In genomic region chr16:6839299-6839995, GRCm38 (mm10) we compare ENCODE assay signal across 9 mouse cellular contexts.
A peak's percentile ranks its signal among the peaks of the same experiment; 100 is the strongest.
DNase-seq lines count a peak whose midpoint lies in the region; ATAC-seq and TF ChIP-seq lines count a peak whose summit lies in the region.
"Had no signal": no experiment of that assay in that cellular context is flagged by ENCODE, and none has a peak within 500 bp of the region (broad histone marks: within the 10 kb centered on the region; RNA-seq: fewer than 3 reads in every experiment).

No protein-coding gene starts in this region.

- H3K4me1 ChIP-seq in liver, embryonic 12.5 days, result no peaks in the 10 kb centered on the region
- peaks cover 9% of the 10 kb centered on the region for H3K4me1 ChIP-seq in embryonic fibroblast, embryonic 13.5 days (ENCODE audit: control insufficient read depth, insufficient read depth, low read length)
- H3K4me1 ChIP-seq in heart, embryonic 11.5 days (ENCODE audit: control insufficient read depth, insufficient read depth, low read length), result 0 out of 2 replicates have a peak, but pooled peaks cover 3% of the 10 kb centered on the region
- peaks cover 15% of the 10 kb centered on the region for H3K4me1 ChIP-seq in kidney, embryonic 15.5 days
- H3K4me1 ChIP-seq in limb, embryonic 12.5 days (replicated peaks), result no peaks in the 10 kb centered on the region; the same call in 1 of the 2 replicates
- 0 out of 2 replicates have a peak, but pooled peaks cover 2% of the 10 kb centered on the region for H3K4me1 ChIP-seq in neural tube, embryonic 11.5 days (ENCODE audit: control insufficient read depth, insufficient read depth, low read length)
- H3K4me1 ChIP-seq: limb, embryonic 15.5 days had no signal

- DNase-seq in liver, result peak; percentile 42
- peak; percentile 85 for DNase-seq in neural tube, embryonic 11.5 days (ENCODE audit: low spot score)
- peak; percentile 39 for DNase-seq in urinary bladder, postnatal 14 days (ENCODE audit: low spot score)

- H3K9me3 ChIP-seq in liver, embryonic 12.5 days (replicated peaks), result no peaks in the 10 kb centered on the region
- H3K9me3 ChIP-seq in heart, embryonic 11.5 days (replicated peaks; ENCODE audit: control insufficient read depth, low read length), result no peaks in the 10 kb centered on the region
- H3K9me3 ChIP-seq in kidney, embryonic 15.5 days (replicated peaks), result no peaks in the 10 kb centered on the region
- H3K9me3 ChIP-seq in limb, embryonic 12.5 days, result no peaks in the 10 kb centered on the region
- H3K9me3 ChIP-seq in neural tube, embryonic 11.5 days (ENCODE audit: control insufficient read depth, low read length), result no peaks in the 10 kb centered on the region
- H3K9me3 ChIP-seq: limb, embryonic 15.5 days had no signal

- no peak overlapping the region for H3K4me2 ChIP-seq in liver, embryonic 12.5 days
- peak overlapping the region; percentile 41 for H3K4me2 ChIP-seq in heart, embryonic 11.5 days
- peak overlapping the region; percentile 32 for H3K4me2 ChIP-seq in kidney, embryonic 15.5 days
- H3K4me2 ChIP-seq in limb, embryonic 12.5 days, result no peak overlapping the region
- H3K4me2 ChIP-seq in neural tube, embryonic 11.5 days (ENCODE audit: low read depth), result no peak overlapping the region
- H3K4me2 ChIP-seq: limb, embryonic 15.5 days had no signal

- no peaks in the 10 kb centered on the region for H3K36me3 ChIP-seq in liver, embryonic 12.5 days
- no peaks in the 10 kb centered on the region for H3K36me3 ChIP-seq in heart, embryonic 11.5 days (ENCODE audit: control insufficient read depth, insufficient read depth, low read length)
- no peaks in the 10 kb centered on the region for H3K36me3 ChIP-seq in kidney, embryonic 15.5 days
- no peaks in the 10 kb centered on the region for H3K36me3 ChIP-seq in limb, embryonic 12.5 days
- no peaks in the 10 kb centered on the region for H3K36me3 ChIP-seq in neural tube, embryonic 11.5 days (ENCODE audit: control insufficient read depth, insufficient read depth, low read length)
- H3K36me3 ChIP-seq: limb, embryonic 15.5 days had no signal

- peak; percentile 90; the same call in 1 of the 2 replicates for TF ChIP-seq CTCF in embryonic fibroblast, embryonic 13.5 days (IDR thresholded peaks at IDR 0.05; ENCODE audit: borderline replicate concordance, insufficient read depth, low read length)

- H3K4me3 ChIP-seq in liver, embryonic 12.5 days, result no peak overlapping the region
- H3K4me3 ChIP-seq in embryonic fibroblast, embryonic 13.5 days (ENCODE audit: insufficient read depth, low read length), result no peak overlapping the region
- no peak overlapping the region for H3K4me3 ChIP-seq in heart, embryonic 11.5 days (ENCODE audit: low read depth, low read length)
- H3K4me3 ChIP-seq in kidney, embryonic 15.5 days (replicated peaks), result peak overlapping the region; percentile 18; the same call in 1 of the 2 replicates
- H3K4me3 ChIP-seq in limb, embryonic 12.5 days (replicated peaks), result no peak overlapping the region
- H3K4me3 ChIP-seq in neural tube, embryonic 11.5 days (ENCODE audit: low read depth, low read length), result no peak overlapping the region
- H3K4me3 ChIP-seq: limb, embryonic 15.5 days had no signal

- ATAC-seq in liver, embryonic 12.5 days, result no peak
- ATAC-seq in heart, embryonic 11.5 days (replicated peaks; ENCODE audit: insufficient number of reproducible peaks, low FRiP score, low TSS enrichment), result peak; percentile 67; the same call in 1 of the 2 replicates
- peak; percentile 90 for ATAC-seq in kidney, embryonic 15.5 days (replicated peaks; ENCODE audit: low FRiP score)
- ATAC-seq in limb, embryonic 12.5 days (ENCODE audit: insufficient number of reproducible peaks, insufficient read depth, low FRiP score, low TSS enrichment, low read depth), result 0 out of 2 replicates have a peak, but pooled peaks have one; percentile 59
- no peak for ATAC-seq in neural tube, embryonic 11.5 days (ENCODE audit: insufficient read depth, low FRiP score, low TSS enrichment)

- WGBS in liver, embryonic 12.5 days (ENCODE audit: insufficient replicate concordance), result 34% methylated on average over 15 of the region's 15 CpGs
- 36% methylated on average over 15 of the region's 15 CpGs for WGBS in heart, embryonic 11.5 days (ENCODE audit: insufficient replicate concordance)
- WGBS in kidney, embryonic 15.5 days, result 37% methylated on average over 15 of the region's 15 CpGs
- 45% methylated on average over 15 of the region's 15 CpGs for WGBS in limb, embryonic 12.5 days
- 43% methylated on average over 15 of the region's 15 CpGs for WGBS in neural tube, embryonic 11.5 days

- H3K27ac ChIP-seq in liver, embryonic 12.5 days, result no peak overlapping the region
- H3K27ac ChIP-seq in embryonic fibroblast, embryonic 13.5 days (ENCODE audit: insufficient read depth, low read length), result no peak overlapping the region
- no peak overlapping the region for H3K27ac ChIP-seq in heart, embryonic 11.5 days (ENCODE audit: low read depth, low read length)
- peak overlapping the region; percentile 37; the same call in 1 of the 2 replicates for H3K27ac ChIP-seq in kidney, embryonic 15.5 days
- H3K27ac ChIP-seq in limb, embryonic 12.5 days, result no peak overlapping the region
- no peak overlapping the region for H3K27ac ChIP-seq in neural tube, embryonic 11.5 days (ENCODE audit: low read depth, low read length)
- H3K27ac ChIP-seq: limb, embryonic 15.5 days had no signal

- no peak for TF ChIP-seq POLR2A in embryonic fibroblast, embryonic 13.5 days (IDR thresholded peaks at IDR 0.05; ENCODE audit: low read depth, low read length)

- H3K9ac ChIP-seq in liver, embryonic 12.5 days, result no peak overlapping the region
- no peak overlapping the region for H3K9ac ChIP-seq in heart, embryonic 11.5 days (ENCODE audit: low read depth, low read length)
- no peak overlapping the region for H3K9ac ChIP-seq in kidney, embryonic 15.5 days
- no peak overlapping the region for H3K9ac ChIP-seq in limb, embryonic 12.5 days (replicated peaks)
- no peak overlapping the region for H3K9ac ChIP-seq in neural tube, embryonic 11.5 days (ENCODE audit: low read length)
- H3K9ac ChIP-seq: limb, embryonic 15.5 days had no signal

- H3K27me3 ChIP-seq in liver, embryonic 12.5 days (replicated peaks), result no peaks in the 10 kb centered on the region
- no peaks in the 10 kb centered on the region for H3K27me3 ChIP-seq in heart, embryonic 11.5 days (ENCODE audit: control insufficient read depth, insufficient read depth, low read length)
- no peaks in the 10 kb centered on the region for H3K27me3 ChIP-seq in kidney, embryonic 15.5 days
- no peaks in the 10 kb centered on the region for H3K27me3 ChIP-seq in limb, embryonic 12.5 days
- H3K27me3 ChIP-seq in neural tube, embryonic 11.5 days (ENCODE audit: control insufficient read depth, insufficient read depth, low read length), result no peaks in the 10 kb centered on the region
- H3K27me3 ChIP-seq: limb, embryonic 15.5 days had no signal

Comparison
In these comparisons a context has a peak if more than half of its experiments do, and no peak if none do; other contexts are left out.
1. ATAC-seq: peak in heart, embryonic 11.5 days (single experiment), kidney, embryonic 15.5 days (single experiment) and limb, embryonic 12.5 days (single experiment); none in liver, embryonic 12.5 days (single experiment) and neural tube, embryonic 11.5 days (single experiment).
2. H3K4me2 ChIP-seq: peak in heart, embryonic 11.5 days (single experiment) and kidney, embryonic 15.5 days (single experiment); none in liver, embryonic 12.5 days (single experiment), limb, embryonic 12.5 days (single experiment) and neural tube, embryonic 11.5 days (single experiment).
3. Peak in every context shown above with its lines, with median percentiles within 50 percentile points of each other: DNase-seq.